Mouse (Mus musculus) cerebral cortex, adult 2 months (tissue): ENCODE measurements around the gene Gm20422.

Experiments
- WGBS: fragments of 180-500 bp; shearing (Covaris S2); methylation state at CpG from one replicate; pipeline ENCODE4 v1.1.7; 2018; 5-methylcytosine and 5-hydroxymethylcytosine counted together

Gm20422 gene

GRCm38 (mm10) chr8:69701810-69702209 is 72.9 kb downstream of the Gm20422 start:
- 70% methylated on average over 6 of the region's 6 CpGs for WGBS
